In the genomic region with DNA sequence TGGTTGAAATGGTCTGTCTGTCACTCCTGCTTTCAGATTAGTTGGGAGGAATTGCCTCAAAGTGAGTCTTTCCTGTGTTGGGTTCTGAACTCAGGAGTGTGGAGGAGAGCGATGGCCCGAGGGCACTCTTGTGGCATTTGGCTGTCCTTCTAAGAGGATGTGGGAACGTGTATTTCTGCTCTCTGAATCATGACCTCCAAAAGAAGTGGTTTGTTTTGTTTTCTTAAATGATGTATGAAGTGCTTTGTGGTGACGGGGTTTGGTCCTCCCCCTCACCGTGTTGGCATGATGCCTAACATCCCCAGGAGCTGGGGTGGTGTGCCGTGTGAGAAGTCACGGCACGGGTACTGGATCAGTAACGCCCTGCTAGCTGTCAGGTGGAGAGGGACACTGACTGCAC, we compare ENCODE assay signal across 16 mouse cellular contexts. TPM values are rescaled to one million over a fixed set of nuclear protein-coding genes. Genes with fewer than 3 reads are reported as not detected.
"Had no signal": no experiment of that assay in that cellular context is flagged by ENCODE, and none has a peak within 500 bp of the region (broad histone marks: within the 10 kb centered on the region; RNA-seq: fewer than 3 reads in every experiment).

No protein-coding gene starts in this region.

- H3K9me3 ChIP-seq: limb, embryonic 12.5 days; liver, embryonic 13.5 days; lung, embryonic 15.5 days; megakaryocyte, embryonic 14.5 days; neural tube, embryonic 13.5 days had no signal

- ATAC-seq: liver, postnatal 0 days; midbrain, embryonic 16.5 days had no signal

- H3K4me3 ChIP-seq: limb, embryonic 12.5 days; liver, embryonic 13.5 days; lung, embryonic 15.5 days; megakaryocyte, embryonic 14.5 days; neural tube, embryonic 13.5 days had no signal

- H3K27me3 ChIP-seq: limb, embryonic 12.5 days; liver, embryonic 13.5 days; lung, embryonic 15.5 days; megakaryocyte, embryonic 14.5 days; neural tube, embryonic 13.5 days had no signal

- H3K9ac ChIP-seq: limb, embryonic 12.5 days; liver, embryonic 13.5 days; liver, postnatal 0 days; lung, embryonic 15.5 days; neural tube, embryonic 13.5 days had no signal

- H3K4me2 ChIP-seq: limb, embryonic 12.5 days; liver, embryonic 13.5 days; lung, embryonic 15.5 days; midbrain, embryonic 11.5 days; neural tube, embryonic 13.5 days had no signal

- H3K27ac ChIP-seq: limb, embryonic 12.5 days; liver, embryonic 13.5 days; lung, embryonic 15.5 days; macrophage; neural tube, embryonic 13.5 days had no signal

- H3K4me1 ChIP-seq: limb, embryonic 12.5 days; lung, embryonic 15.5 days had no signal

- DNase-seq: kidney, adult 8-10 months; kidney, postnatal 36 days; layer of hippocampus, adult 9-11 months; layer of hippocampus, postnatal 36 days; liver; liver, embryonic 13.5 days; liver, postnatal 0 days; lung, postnatal 14 days; thymus, postnatal 4 days had no signal

RNA-seq across cellular contexts. Expression of gene Tesc, which starts 39.2 kb away (rescaled TPM):
- polyA plus RNA-seq: macrophage had no signal
